Mouse (Mus musculus): Measurements from ENCODE around the gene Ocel1. TPM values are rescaled to one million over a fixed set of nuclear protein-coding genes. Genes with fewer than 3 reads are reported as not detected.
"Not testable (repeated sequence)": the region's sequence is repeated elsewhere in the genome, so short reads cannot be mapped to it uniquely, and the experiment has no call there.

Gene Ocel1
- total RNA-seq (2015; ENCODE audit: low replicate concordance) (1.7 and 13.7 TPM in 2 replicates), total RNA-seq (2017; ENCODE audit: low replicate concordance) (10.4 and 10.7 TPM in 2 replicates)

- ATAC-seq (replicated peaks; ENCODE audit: low FRiP score, poor library complexity, severe bottlenecking) = peak; percentile 84
Measured at GRCm38 (mm10) chr8:71371236-71371848, at the start of gene Ocel1. Gene Ocel1 (plus strand): TSS chr8:71371298.

- ATAC-seq (replicated peaks; ENCODE audit: low FRiP score, poor library complexity, severe bottlenecking) = no peak
Measured at GRCm38 (mm10) chr8:71322939-71323338, 48.2 kb upstream of the Ocel1 start.

- peak; percentile 49; the same call in 1 of the 2 replicates for ATAC-seq (replicated peaks; ENCODE audit: low FRiP score, poor library complexity, severe bottlenecking)
Measured at GRCm38 (mm10) chr8:71324848-71325247, 46.2 kb upstream of the Ocel1 start.

- not testable (repeated sequence) for ATAC-seq (replicated peaks; ENCODE audit: low FRiP score, poor library complexity, severe bottlenecking)
Measured at GRCm38 (mm10) chr8:71337834-71338233, 33.3 kb upstream of the Ocel1 start.

- no peak for ATAC-seq (replicated peaks; ENCODE audit: low FRiP score, poor library complexity, severe bottlenecking)
Measured at GRCm38 (mm10) chr8:71340625-71341024, 30.5 kb upstream of the Ocel1 start.

- ATAC-seq (replicated peaks; ENCODE audit: low FRiP score, poor library complexity, severe bottlenecking) = no peak
Measured at GRCm38 (mm10) chr8:71346581-71346980, 24.5 kb upstream of the Ocel1 start.

- no peak for ATAC-seq (replicated peaks; ENCODE audit: low FRiP score, poor library complexity, severe bottlenecking)
Measured at GRCm38 (mm10) chr8:71351117-71351516, 20.0 kb upstream of the Ocel1 start.

- ATAC-seq (replicated peaks; ENCODE audit: low FRiP score, poor library complexity, severe bottlenecking) = no peak
Measured at GRCm38 (mm10) chr8:71351520-71351919, 19.6 kb upstream of the Ocel1 start.

- ATAC-seq (replicated peaks; ENCODE audit: low FRiP score, poor library complexity, severe bottlenecking) = no peak
Measured at GRCm38 (mm10) chr8:71358026-71358425, 13.1 kb upstream of the Ocel1 start.

GRCm38 (mm10) chr8:71366771-71367528, 4.1 kb upstream of the Ocel1 start, which contains the start of gene Use1:
Gene Use1 (plus strand): TSS chr8:71366848.
- peak; percentile 81 for ATAC-seq (replicated peaks; ENCODE audit: low FRiP score, poor library complexity, severe bottlenecking)

GRCm38 (mm10) chr8:71367529-71368176, 3.4 kb upstream of the Ocel1 start:
- ATAC-seq (replicated peaks; ENCODE audit: low FRiP score, poor library complexity, severe bottlenecking) = no peak

GRCm38 (mm10) chr8:71368366-71368765, 2.7 kb upstream of the Ocel1 start:
- ATAC-seq (replicated peaks; ENCODE audit: low FRiP score, poor library complexity, severe bottlenecking) = no peak

GRCm38 (mm10) chr8:71369040-71369718, 1.9 kb upstream of the Ocel1 start:
- no peak for ATAC-seq (replicated peaks; ENCODE audit: low FRiP score, poor library complexity, severe bottlenecking)

- no peak for ATAC-seq (replicated peaks; ENCODE audit: low FRiP score, poor library complexity, severe bottlenecking)
Measured at GRCm38 (mm10) chr8:71370711-71371235, 325 bp upstream of the Ocel1 start.

GRCm38 (mm10) chr8:71372427-71372826, 1.3 kb downstream of the Ocel1 start:
- ATAC-seq (replicated peaks; ENCODE audit: low FRiP score, poor library complexity, severe bottlenecking) = no peak

GRCm38 (mm10) chr8:71373000-71373399, 1.9 kb downstream of the Ocel1 start:
- no peak for ATAC-seq (replicated peaks; ENCODE audit: low FRiP score, poor library complexity, severe bottlenecking)

GRCm38 (mm10) chr8:71374616-71375206, 3.6 kb downstream of the Ocel1 start:
- no peak for ATAC-seq (replicated peaks; ENCODE audit: low FRiP score, poor library complexity, severe bottlenecking)

- ATAC-seq (replicated peaks; ENCODE audit: low FRiP score, poor library complexity, severe bottlenecking) = 0 out of 2 replicates have a peak, but pooled peaks have one; percentile 17
Measured at GRCm38 (mm10) chr8:71375581-71376422, 4.7 kb downstream of the Ocel1 start.

All from erythroid progenitor cell, adult 5-6 weeks (primary cell).